Mouse (Mus musculus) liver, embryonic 12.5 days (tissue): Measurements from ENCODE around the gene Glipr1. TPM values are rescaled to one million over a fixed set of nuclear protein-coding genes. Genes with fewer than 3 reads are reported as not detected.

Experiments used
- polyA plus RNA-seq: library from polyadenylated mRNA; unstranded; fragments of >200 nt; fragmentation: Nextera tagmentation; extraction: Ambion mirVana; gene quantifications from 2 replicates; pipeline ENCODE4 v1.2.1, GENCODE M21; 2016

Gene Glipr1
- polyA plus RNA-seq, 1 experiment from 2014 or later = 6.9 TPM

Other genes with a start within 250 kb of the Glipr1 start
- gene Krr1, start 30.0 kb downstream of the Glipr1 start, polyA plus RNA-seq = 37.1 and 40.0 TPM in 2 replicates
- gene Glipr1l1, start 57.6 kb upstream of the Glipr1 start, polyA plus RNA-seq = not detected in 2 replicates
- not detected in 2 replicates for gene Glipr1l2, start 80.7 kb upstream of the Glipr1 start, polyA plus RNA-seq
- not detected in 2 replicates for gene Glipr1l3, start 157.7 kb upstream of the Glipr1 start, polyA plus RNA-seq
- gene Caps2, start 161.0 kb upstream of the Glipr1 start, polyA plus RNA-seq = 0.07 TPM in 1 of 2 replicates, not detected in the other